In the genomic region with DNA sequence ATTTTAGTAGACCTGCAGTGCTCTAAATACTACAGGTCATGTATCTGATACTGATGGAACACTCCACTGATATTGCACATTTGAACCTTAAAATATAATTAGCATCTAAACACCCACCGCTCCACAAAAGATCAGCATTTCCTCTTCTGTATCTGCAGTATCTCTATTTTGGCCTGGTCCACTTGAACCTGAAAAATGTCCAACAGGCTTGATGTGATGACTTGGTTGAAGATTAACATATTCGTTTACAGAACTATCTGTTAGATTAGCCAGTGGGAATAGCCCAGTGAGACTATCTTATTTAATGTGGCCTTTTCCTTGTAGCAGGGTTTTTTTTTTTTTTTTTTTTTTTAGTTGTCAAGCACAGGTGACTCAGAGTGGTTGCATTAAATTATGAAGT, we compare ENCODE assay signal across 25 mouse cellular contexts.
"Had no signal": no experiment of that assay in that cellular context is flagged by ENCODE, and none has a peak within 500 bp of the region (broad histone marks: within the 10 kb centered on the region; RNA-seq: fewer than 3 reads in every experiment).

No protein-coding gene starts in this region.

- H3K27me3 ChIP-seq: embryonic facial prominence, embryonic 12.5 days; embryonic facial prominence, embryonic 13.5 days; embryonic facial prominence, embryonic 15.5 days; forebrain, embryonic 13.5 days; forebrain, embryonic 15.5 days had no signal

- H3K27ac ChIP-seq: embryonic facial prominence, embryonic 10.5 days; embryonic facial prominence, embryonic 12.5 days; embryonic facial prominence, embryonic 13.5 days; embryonic facial prominence, embryonic 15.5 days; forebrain, embryonic 10.5 days; forebrain, embryonic 12.5 days; forebrain, embryonic 13.5 days; forebrain, embryonic 15.5 days; gastrocnemius, adult 2 months had no signal

- H3K4me1 ChIP-seq: embryonic facial prominence, embryonic 10.5 days; embryonic facial prominence, embryonic 12.5 days; embryonic facial prominence, embryonic 15.5 days; forebrain, embryonic 10.5 days; forebrain, embryonic 12.5 days; forebrain, embryonic 13.5 days; forebrain, embryonic 15.5 days had no signal

- H3K4me2 ChIP-seq: embryonic facial prominence, embryonic 12.5 days; embryonic facial prominence, embryonic 13.5 days; embryonic facial prominence, embryonic 15.5 days; forebrain, embryonic 12.5 days; forebrain, embryonic 13.5 days; forebrain, embryonic 15.5 days had no signal

- H3K9me3 ChIP-seq: embryonic facial prominence, embryonic 10.5 days; embryonic facial prominence, embryonic 12.5 days; embryonic facial prominence, embryonic 13.5 days; embryonic facial prominence, embryonic 15.5 days; forebrain, embryonic 10.5 days; forebrain, embryonic 12.5 days; forebrain, embryonic 15.5 days had no signal

- H3K9ac ChIP-seq: embryonic facial prominence, embryonic 12.5 days; embryonic facial prominence, embryonic 13.5 days; embryonic facial prominence, embryonic 15.5 days; forebrain, embryonic 12.5 days; forebrain, embryonic 13.5 days; forebrain, embryonic 15.5 days; forebrain, postnatal 0 days had no signal

- DNase-seq: cerebellum, adult 2 months; cerebellum, adult 8-10 months; cerebellum, adult 9-10 months; cerebellum, adult 9-11 months; cerebellum, postnatal 10 days; cerebellum, postnatal 14 days; cerebellum, postnatal 25 days; cerebellum, postnatal 36 days; embryo, embryonic 11 days; forebrain, postnatal 0 days; gastrocnemius, adult 2 months; gastrocnemius, postnatal 10 days; gastrocnemius, postnatal 14 days; gastrocnemius, postnatal 25 days; gastrocnemius, postnatal 36 days; heart, adult 18-20 months had no signal

- H3K4me3 ChIP-seq: embryonic facial prominence, embryonic 10.5 days; embryonic facial prominence, embryonic 12.5 days; embryonic facial prominence, embryonic 13.5 days; embryonic facial prominence, embryonic 15.5 days; erythroblast, embryonic 14.5 days; forebrain, embryonic 10.5 days; forebrain, embryonic 12.5 days; forebrain, embryonic 13.5 days; forebrain, embryonic 15.5 days; gastrocnemius, adult 2 months had no signal

- H3K36me3 ChIP-seq: embryonic facial prominence, embryonic 10.5 days; embryonic facial prominence, embryonic 12.5 days; embryonic facial prominence, embryonic 13.5 days; embryonic facial prominence, embryonic 15.5 days; forebrain, embryonic 10.5 days; forebrain, embryonic 12.5 days; forebrain, embryonic 15.5 days had no signal
